Mouse (Mus musculus): Measurements from ENCODE around the gene Cobll1.

Cobll1 gene

DNA sequence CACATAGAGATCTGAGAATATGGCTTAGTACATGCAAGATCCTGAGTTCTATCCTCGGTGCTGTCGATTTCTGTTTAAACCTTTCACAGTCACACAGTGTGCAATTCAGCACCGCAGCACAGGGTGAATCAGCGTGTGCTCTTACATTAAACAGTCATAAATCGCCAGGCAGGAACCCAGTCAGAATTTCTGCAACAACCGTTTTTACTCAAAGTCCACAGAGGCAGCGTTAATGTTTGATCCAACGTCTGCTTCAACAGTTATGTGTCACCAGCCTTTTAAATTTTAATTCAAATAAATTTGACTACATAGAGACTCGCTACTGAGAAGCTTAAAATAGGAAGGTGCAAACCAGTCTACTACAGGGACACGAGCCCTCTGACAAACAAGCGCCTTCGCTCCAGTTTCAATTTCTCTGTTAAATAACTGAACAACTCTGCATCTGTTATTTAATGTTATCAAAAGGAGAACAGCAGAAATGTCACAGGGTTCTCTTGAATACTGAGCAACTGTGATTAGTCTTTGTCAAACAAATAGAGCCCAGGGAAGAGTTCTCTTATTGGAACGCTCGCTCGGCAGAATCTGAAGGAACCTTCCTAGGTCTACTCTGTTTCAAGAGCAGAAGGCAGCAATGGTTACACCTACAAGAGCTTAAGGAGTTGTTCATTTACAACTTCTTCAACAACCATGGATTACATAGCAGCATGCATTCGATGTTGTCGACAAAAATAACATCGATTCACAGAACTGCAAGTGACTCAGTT is 68.3 kb downstream of the Cobll1 start:
- 0 out of 2 replicates have a peak, but pooled peaks cover 2% of the 10 kb centered on the region for H3K36me3 ChIP-seq (ENCODE audit: control insufficient read depth, insufficient read depth, low read length, poor library complexity, severe bottlenecking)
- no peaks in the 10 kb centered on the region for H3K27me3 ChIP-seq (ENCODE audit: control insufficient read depth, insufficient read depth, low read length, poor library complexity, severe bottlenecking)
- DNase-seq (ENCODE audit: low read depth, low spot score): peak; percentile 41

DNA sequence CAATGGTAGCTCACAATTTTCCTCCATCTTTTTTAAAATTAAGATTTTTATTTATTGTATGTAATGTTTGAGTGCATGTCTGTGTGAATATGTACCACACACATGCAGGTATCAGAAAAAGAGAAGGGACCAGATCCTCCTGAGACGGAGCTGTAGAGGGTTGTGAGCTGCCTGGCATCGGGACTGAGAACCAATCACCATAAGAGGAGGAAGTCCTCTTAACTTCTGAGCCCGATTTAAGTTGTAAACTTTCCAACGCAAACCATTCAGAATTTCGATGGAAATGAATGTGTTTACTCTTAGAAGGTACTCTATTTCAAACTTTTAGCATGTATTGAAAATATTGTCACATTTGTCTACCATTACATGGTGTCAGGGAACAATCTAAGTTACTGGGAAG is 68.9 kb downstream of the Cobll1 start:
- DNase-seq (ENCODE audit: low read depth, low spot score): peak; percentile 53
- no peaks in the 10 kb centered on the region for H3K36me3 ChIP-seq (ENCODE audit: control insufficient read depth, insufficient read depth, low read length, poor library complexity, severe bottlenecking)
- H3K27me3 ChIP-seq (ENCODE audit: control insufficient read depth, insufficient read depth, low read length, poor library complexity, severe bottlenecking): no peaks in the 10 kb centered on the region

DNA sequence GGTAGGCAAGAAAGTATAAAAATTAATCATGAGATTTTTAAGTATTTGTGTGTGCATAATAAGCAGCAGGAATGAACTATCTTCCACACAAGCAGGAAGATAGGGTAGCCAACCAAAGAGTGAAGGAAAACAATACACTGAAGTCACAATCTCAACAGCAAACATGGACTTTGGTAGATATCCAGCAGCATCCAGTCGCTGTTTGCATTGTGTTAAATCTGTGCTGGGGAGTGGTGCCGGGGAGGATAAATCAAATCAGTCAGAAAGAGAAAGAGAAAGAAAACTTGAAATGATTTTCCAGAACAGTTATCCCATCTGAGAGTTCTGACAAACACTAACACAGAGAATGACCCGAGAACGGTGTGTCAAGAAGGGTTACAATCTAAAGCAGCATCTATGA is 75.2 kb downstream of the Cobll1 start:
- no peaks in the 10 kb centered on the region for H3K36me3 ChIP-seq (ENCODE audit: control insufficient read depth, insufficient read depth, low read length, poor library complexity, severe bottlenecking)
- no peak for DNase-seq (ENCODE audit: low read depth, low spot score)
- no peaks in the 10 kb centered on the region for H3K27me3 ChIP-seq (ENCODE audit: control insufficient read depth, insufficient read depth, low read length, poor library complexity, severe bottlenecking)

DNA sequence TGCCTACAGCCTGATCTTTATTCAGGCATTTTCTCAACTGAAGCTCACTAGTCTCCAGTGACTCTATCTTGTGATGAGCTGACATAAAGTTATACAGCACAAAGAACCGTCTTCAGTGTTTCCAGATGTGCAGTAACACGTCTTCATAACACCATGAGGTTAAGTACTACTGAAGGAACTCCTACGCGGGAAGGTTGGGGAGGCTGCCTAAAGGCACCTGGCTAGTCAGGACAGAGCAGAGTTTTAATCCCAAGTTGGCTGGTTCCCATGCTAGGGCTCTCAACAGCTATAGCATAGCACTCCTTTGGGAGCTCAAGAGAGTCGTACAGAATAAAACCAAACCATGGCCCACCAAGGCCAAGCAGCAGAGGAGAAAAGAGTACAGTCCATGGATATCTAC is 76.6 kb downstream of the Cobll1 start:
- Histone ChIP-seq H3K36me3 (ENCODE audit: control insufficient read depth, insufficient read depth, low read length, poor library complexity, severe bottlenecking) (no peaks in the 10 kb centered on the region), H3K27me3 (ENCODE audit: control insufficient read depth, insufficient read depth, low read length, poor library complexity, severe bottlenecking) (no peaks in the 10 kb centered on the region)
- DNase-seq (ENCODE audit: low read depth, low spot score): no peak

DNA sequence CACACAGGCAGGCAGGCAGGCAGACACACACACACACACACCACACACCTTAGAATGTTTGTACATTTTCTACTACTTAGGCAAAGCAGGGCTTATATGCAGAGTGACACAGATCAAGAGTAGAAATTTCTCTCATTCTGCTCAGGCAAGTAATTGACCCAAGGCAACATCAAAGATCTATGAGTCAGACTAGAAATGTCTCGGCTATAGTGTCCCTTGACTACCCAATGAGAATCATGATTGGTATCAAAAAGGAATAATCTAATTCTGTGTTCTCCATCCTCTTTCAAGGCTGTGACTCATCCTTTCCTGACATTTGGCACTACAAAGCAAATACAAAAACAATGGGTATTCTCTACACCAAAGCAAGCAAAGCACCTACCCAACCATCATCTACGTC is 77.5 kb downstream of the Cobll1 start:
- Histone ChIP-seq H3K27me3 (ENCODE audit: control insufficient read depth, insufficient read depth, low read length, poor library complexity, severe bottlenecking) (no peaks in the 10 kb centered on the region), H3K36me3 (ENCODE audit: control insufficient read depth, insufficient read depth, low read length, poor library complexity, severe bottlenecking) (no peaks in the 10 kb centered on the region)
- DNase-seq (ENCODE audit: low read depth, low spot score): no peak

DNA sequence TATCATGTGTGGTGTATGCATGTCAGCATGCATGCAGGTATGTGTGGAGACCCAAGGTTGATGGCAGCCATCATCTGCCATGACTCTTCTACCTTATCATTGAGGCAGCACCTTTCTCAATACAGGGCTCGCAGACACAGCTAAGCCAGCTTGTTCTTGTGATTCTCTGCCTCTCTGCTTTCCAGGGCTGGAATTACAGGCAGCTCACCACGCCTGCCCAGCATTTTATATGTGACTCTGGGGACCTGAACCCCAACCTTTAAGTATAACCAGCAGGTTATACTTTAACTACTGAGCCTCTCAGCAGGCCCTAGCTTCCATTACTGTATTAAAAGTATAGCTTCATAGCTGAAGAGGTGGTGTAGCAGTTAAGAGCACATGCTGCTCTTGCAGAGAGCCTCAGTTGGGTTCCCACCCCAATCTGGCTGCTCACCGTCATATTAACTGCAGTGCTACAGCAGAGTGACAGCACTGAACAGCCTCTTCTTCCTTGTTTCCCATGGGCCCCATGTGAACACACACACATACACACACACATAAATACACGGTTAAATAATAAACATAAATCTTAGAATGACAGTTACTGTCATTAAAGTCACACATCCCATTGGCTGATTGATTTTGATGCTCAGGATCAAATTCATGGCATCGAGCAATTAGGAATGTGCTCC is 81.1 kb downstream of the Cobll1 start:
- no peaks in the 10 kb centered on the region for H3K36me3 ChIP-seq (ENCODE audit: control insufficient read depth, insufficient read depth, low read length, poor library complexity, severe bottlenecking)
- no peak for DNase-seq (ENCODE audit: low read depth, low spot score)
- H3K27me3 ChIP-seq (ENCODE audit: control insufficient read depth, insufficient read depth, low read length, poor library complexity, severe bottlenecking): no peaks in the 10 kb centered on the region

DNA sequence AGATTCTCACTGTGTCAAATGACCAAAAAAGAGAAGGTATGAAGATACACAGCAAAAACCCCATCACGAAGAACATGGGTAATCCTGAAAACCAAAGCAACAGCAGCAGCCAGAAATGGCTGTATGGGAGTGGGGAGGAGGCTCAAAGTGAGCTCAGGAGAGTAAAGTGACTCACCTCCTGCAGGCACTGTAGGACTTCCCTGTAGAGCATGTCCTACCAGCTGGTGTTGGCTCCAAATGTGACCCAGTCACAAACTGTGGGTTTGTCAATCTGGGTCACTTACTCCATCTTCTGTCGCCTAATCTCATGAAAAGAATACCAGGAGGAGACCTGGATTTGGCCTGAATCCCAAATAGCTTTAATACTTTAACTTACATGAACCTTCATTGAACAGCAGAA is 81.9 kb downstream of the Cobll1 start:
- Histone ChIP-seq H3K36me3 (ENCODE audit: control insufficient read depth, insufficient read depth, low read length, poor library complexity, severe bottlenecking) (no peaks in the 10 kb centered on the region), H3K27me3 (ENCODE audit: control insufficient read depth, insufficient read depth, low read length, poor library complexity, severe bottlenecking) (no peaks in the 10 kb centered on the region)
- no peak for DNase-seq (ENCODE audit: low read depth, low spot score)

DNA sequence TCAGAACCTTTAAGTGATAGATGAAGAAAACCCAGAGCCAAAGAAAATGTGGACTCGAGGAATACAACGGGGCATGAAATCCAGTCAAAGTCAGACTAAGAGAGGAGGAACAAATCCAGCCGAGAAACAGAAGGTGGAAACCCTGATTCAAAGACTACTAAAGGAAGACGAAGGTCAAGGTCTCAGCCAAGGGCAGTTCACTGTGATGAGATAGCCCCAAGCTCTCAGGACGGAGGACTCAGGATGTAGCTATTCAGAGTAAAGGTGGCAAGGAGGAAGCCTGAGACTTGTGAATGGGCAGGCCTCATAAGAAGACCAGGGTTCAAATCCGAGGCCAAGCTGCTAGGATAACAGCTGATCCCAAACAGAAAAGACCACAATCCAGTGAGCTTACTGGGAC is 90.3 kb downstream of the Cobll1 start:
- DNase-seq (ENCODE audit: low read depth, low spot score): no peak
- Histone ChIP-seq H3K36me3 (ENCODE audit: control insufficient read depth, insufficient read depth, low read length, poor library complexity, severe bottlenecking) (peaks cover 6% of the 10 kb centered on the region; the same call in 1 of the 2 replicates), H3K27me3 (ENCODE audit: control insufficient read depth, insufficient read depth, low read length, poor library complexity, severe bottlenecking) (no peaks in the 10 kb centered on the region)

DNA sequence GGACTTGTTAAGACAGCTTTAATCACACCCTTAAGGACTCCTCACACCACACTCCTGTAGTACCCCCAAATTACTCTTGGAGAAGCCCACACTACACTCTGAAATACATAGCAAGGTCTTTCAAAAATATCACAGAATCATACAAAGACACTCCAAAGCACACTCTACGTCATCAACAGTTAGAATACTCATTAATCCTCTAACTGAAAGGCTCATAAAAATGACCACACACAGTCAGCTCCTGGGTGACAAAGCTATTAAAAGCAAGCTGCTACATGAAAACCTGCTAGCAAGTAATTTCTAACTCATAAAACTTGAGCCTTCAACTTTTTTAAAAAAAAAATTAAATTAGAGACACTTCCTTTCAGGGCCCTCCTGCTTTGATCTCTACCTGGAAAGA is 91.8 kb downstream of the Cobll1 start:
- no peak for DNase-seq (ENCODE audit: low read depth, low spot score)
- Histone ChIP-seq H3K36me3 (ENCODE audit: control insufficient read depth, insufficient read depth, low read length, poor library complexity, severe bottlenecking) (peaks cover 6% of the 10 kb centered on the region; the same call in 1 of the 2 replicates), H3K27me3 (ENCODE audit: control insufficient read depth, insufficient read depth, low read length, poor library complexity, severe bottlenecking) (no peaks in the 10 kb centered on the region)

DNA sequence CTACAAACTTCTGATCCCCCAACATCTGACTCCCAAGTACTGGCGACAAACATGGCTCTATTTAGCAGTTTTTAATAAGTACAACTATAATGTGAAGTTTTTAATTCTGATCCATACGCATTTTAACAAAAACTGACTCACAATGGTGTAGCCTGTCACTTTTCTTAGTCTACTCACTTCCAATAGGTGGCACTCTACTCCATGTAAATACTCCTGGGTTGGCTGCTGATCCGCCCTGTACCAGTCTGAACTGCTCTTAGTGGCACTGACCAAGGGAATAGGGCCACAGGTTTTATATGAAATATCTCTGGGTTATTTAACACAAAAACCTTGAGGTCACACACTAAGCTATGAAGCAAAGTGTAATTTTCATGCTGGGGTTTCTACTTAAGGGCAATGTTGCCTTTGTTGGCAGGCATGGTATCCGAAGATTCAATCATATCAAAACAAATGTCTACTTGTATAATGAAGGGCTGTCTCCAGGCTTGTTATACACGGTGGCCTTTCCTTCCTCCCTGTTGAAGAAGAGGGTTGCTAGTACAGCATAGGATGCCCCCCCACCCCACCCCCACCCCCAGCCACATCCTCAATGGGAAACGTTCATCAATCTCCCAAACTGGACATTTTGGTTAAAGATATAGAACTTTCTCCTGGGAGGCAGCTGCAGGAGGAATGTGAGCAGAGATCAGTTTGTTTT is 93.6 kb downstream of the Cobll1 start:
- peaks cover 6% of the 10 kb centered on the region; the same call in 1 of the 2 replicates for H3K36me3 ChIP-seq (ENCODE audit: control insufficient read depth, insufficient read depth, low read length, poor library complexity, severe bottlenecking)
- DNase-seq (ENCODE audit: low read depth, low spot score): peak; percentile 76

DNA sequence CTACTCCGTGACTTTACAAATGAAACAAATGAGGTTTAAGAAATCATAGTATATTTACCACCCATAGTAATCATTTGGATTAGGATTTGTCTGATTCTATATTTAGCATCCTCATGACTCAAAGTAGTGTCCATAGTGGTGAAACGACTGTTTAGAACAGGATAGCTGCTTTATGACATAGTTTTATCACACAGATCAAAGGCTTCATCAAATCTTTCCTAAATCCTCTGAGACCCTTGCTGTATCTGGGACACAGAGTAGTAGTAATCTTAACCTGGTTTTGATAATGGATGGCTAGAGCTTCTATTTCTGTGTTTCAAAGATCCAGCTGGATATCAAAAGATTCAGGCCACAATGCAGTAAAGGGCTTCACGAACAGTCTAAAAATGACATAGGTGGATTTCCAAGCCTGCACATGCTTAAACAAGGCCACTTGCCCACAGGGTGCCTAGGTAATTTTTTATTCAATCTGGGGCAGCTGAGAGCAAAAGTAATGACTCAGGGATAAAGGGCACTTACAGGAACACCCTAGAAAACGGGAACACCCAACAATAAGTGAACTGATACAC is 98.0 kb downstream of the Cobll1 start:
- H3K27me3 ChIP-seq (ENCODE audit: control insufficient read depth, insufficient read depth, low read length, poor library complexity, severe bottlenecking): no peaks in the 10 kb centered on the region
- H3K36me3 ChIP-seq (ENCODE audit: control insufficient read depth, insufficient read depth, low read length, poor library complexity, severe bottlenecking): no peaks in the 10 kb centered on the region
- no peak for DNase-seq (ENCODE audit: low read depth, low spot score)

More for the DNA sequence above, 93.6 kb downstream of the Cobll1 start:
- H3K27me3 ChIP-seq (ENCODE audit: control insufficient read depth, insufficient read depth, low read length, poor library complexity, severe bottlenecking): no peaks in the 10 kb centered on the region

DNA sequence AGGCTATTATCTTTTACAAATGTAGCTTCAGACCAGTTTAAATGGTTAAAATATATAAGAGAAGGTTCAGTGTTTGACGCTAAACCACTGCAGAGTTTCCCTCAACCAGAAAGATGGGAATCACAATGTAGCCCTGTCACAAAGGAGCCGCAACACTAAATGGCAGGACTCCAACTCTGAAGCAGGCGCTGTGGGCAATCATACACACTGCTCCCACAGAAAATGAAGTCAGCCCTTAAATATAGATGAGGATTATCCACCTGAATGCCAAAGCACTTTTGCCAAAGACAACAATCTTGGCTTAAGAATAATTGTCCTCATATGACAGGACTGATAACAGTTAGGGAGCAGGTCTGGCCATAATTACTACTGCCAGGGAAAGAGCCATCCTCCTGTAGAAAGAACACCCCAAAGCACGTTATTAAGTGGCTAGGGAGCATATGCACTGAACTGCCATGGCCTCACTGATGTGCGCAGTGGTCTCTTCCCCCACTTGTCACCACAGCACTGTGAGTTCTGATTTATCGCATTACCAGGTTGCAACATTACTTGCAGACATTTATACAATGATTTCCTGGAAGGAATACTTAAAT is 98.8 kb downstream of the Cobll1 start:
- Histone ChIP-seq H3K36me3 (ENCODE audit: control insufficient read depth, insufficient read depth, low read length, poor library complexity, severe bottlenecking) (no peaks in the 10 kb centered on the region), H3K27me3 (ENCODE audit: control insufficient read depth, insufficient read depth, low read length, poor library complexity, severe bottlenecking) (no peaks in the 10 kb centered on the region)
- no peak for DNase-seq (ENCODE audit: low read depth, low spot score)

DNA sequence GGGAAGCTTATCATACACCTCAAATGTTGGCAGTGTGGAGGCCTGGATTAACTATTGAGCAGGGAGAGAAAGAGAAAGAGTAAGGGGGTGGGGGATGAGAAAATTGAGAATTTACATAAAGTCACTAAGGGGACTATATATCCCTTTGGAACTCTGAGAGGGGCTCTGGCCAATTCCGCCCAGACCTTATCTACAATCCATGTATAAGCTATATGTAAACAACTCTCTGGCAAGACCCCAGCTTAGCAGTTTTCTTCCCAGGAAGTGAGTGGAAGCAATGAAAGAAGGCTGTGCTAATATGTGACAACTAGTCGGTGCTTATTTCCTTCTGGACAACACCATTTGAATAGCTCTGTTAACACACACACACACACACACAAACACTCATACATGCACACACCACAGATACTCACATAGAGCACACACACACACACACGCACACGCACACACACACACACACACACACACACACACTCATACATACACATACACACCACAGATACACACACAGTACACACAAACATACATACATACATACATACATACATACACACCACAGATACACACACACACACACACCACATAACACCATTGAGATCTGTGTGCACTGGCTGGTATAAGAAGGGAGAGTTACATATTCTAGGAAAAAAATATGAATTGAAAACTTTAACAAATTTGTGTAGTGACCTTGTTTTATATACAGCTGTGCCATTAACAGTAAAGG is 99.4 kb downstream of the Cobll1 start:
- H3K27me3 ChIP-seq (ENCODE audit: control insufficient read depth, insufficient read depth, low read length, poor library complexity, severe bottlenecking): no peaks in the 10 kb centered on the region
- no peak for DNase-seq (ENCODE audit: low read depth, low spot score)
- no peaks in the 10 kb centered on the region for H3K36me3 ChIP-seq (ENCODE audit: control insufficient read depth, insufficient read depth, low read length, poor library complexity, severe bottlenecking)

DNA sequence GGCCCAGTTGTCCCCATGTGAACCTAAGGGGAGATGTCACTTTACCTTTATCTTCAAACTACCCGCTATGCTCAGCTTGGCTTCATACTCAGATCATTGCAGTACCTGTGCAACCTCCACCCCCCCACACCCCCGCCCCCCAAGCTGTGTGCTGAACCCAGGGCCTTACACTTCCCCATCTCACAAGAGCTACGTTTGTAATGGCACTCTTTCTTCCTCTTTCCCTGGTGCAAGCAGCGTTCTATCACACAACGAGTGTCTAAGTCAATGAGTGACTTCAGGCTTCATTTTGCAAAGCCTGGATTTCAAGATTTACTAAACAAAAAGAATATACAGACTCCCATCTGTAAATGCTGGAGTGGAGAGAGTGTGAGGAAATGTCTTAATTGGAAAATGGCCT is 100.2 kb downstream of the Cobll1 start:
- DNase-seq (ENCODE audit: low read depth, low spot score): peak; percentile 42
- Histone ChIP-seq H3K36me3 (ENCODE audit: control insufficient read depth, insufficient read depth, low read length, poor library complexity, severe bottlenecking) (no peaks in the 10 kb centered on the region), H3K27me3 (ENCODE audit: control insufficient read depth, insufficient read depth, low read length, poor library complexity, severe bottlenecking) (no peaks in the 10 kb centered on the region)
